Mouse (Mus musculus) liver (tissue): Measurements from ENCODE around the gene Naa80.
"Not testable (repeated sequence)": the region's sequence is repeated elsewhere in the genome, so short reads cannot be mapped to it uniquely, and the experiment has no call there.

Experiments used
- DNase-seq: peaks from one replicate; pipeline ENCODE4 v3.0.0-alpha.2; 2020; ENCODE audit warnings: mixed read lengths

The Naa80 gene

GRCm38 (mm10) chr9:107551117-107551889 lies 27.4 kb upstream of the Naa80 start, which contains the start of gene Rassf1:
Rassf1 (plus strand) TSS chr9:107551555.
- peak; percentile 85 for DNase-seq

- no peak for DNase-seq
Measured at GRCm38 (mm10) chr9:107551890-107552355, 26.8 kb upstream of the Naa80 start.

GRCm38 (mm10) chr9:107552690-107553393 lies 25.8 kb upstream of the Naa80 start:
- no peak for DNase-seq

GRCm38 (mm10) chr9:107553541-107554318 lies 25.0 kb upstream of the Naa80 start:
- DNase-seq, result no peak

- DNase-seq, result peak; percentile 98
Measured at GRCm38 (mm10) chr9:107554319-107554825, 24.3 kb upstream of the Naa80 start.

- peak; percentile 62 for DNase-seq
Measured at GRCm38 (mm10) chr9:107555031-107555457, 23.6 kb upstream of the Naa80 start.

GRCm38 (mm10) chr9:107555701-107556100 lies 23.0 kb upstream of the Naa80 start:
- DNase-seq, result no peak

GRCm38 (mm10) chr9:107556346-107556745 lies 22.3 kb upstream of the Naa80 start:
- peak; percentile 41 for DNase-seq

GRCm38 (mm10) chr9:107563029-107563581 lies 15.6 kb upstream of the Naa80 start, which contains the start of gene Tusc2:
Tusc2 (plus strand) TSS chr9:107563255.
- peak; percentile 95 for DNase-seq

GRCm38 (mm10) chr9:107565556-107565955 lies 13.1 kb upstream of the Naa80 start:
- not testable (repeated sequence) for DNase-seq

- DNase-seq, result peak; percentile 91
Measured at GRCm38 (mm10) chr9:107566041-107566709, 12.5 kb upstream of the Naa80 start.

- DNase-seq, result no peak
Measured at GRCm38 (mm10) chr9:107566855-107567254, 11.8 kb upstream of the Naa80 start.

GRCm38 (mm10) chr9:107567702-107568319 lies 10.9 kb upstream of the Naa80 start, which contains the start of gene Hyal2:
Hyal2 (plus strand) TSS chr9:107567945.
- peak; percentile 62 for DNase-seq

GRCm38 (mm10) chr9:107568331-107569261 lies 10.1 kb upstream of the Naa80 start:
- DNase-seq, result peak; percentile 91

GRCm38 (mm10) chr9:107569270-107569669 lies 9.4 kb upstream of the Naa80 start:
- no peak for DNase-seq

GRCm38 (mm10) chr9:107570016-107570415 lies 8.7 kb upstream of the Naa80 start:
- no peak for DNase-seq

- peak; percentile 83 for DNase-seq
Measured at GRCm38 (mm10) chr9:107570845-107571244, 7.8 kb upstream of the Naa80 start.

GRCm38 (mm10) chr9:107571534-107572326 lies 7.0 kb upstream of the Naa80 start:
- DNase-seq, result peak; percentile 76

- no peak for DNase-seq
Measured at GRCm38 (mm10) chr9:107572327-107572662, 6.4 kb upstream of the Naa80 start.
